Mouse (Mus musculus) cortical plate, adult 2 months (tissue): ENCODE measurements around the gene Pax7.

Experiments used
- CTCF ChIP-seq: fragments of 200-500 bp; IDR thresholded peaks from 2 replicates; pipeline ENCODE4 v1.5.1; 2011; ENCODE audit warnings: mild to moderate bottlenecking, control low read depth, low read length; ENCODE audit not compliant: insufficient read depth; ENCODE audit errors: extremely low read depth
- POLR2A ChIP-seq: fragments of 200-500 bp; IDR thresholded peaks from 2 replicates; pipeline ENCODE4 v1.6.1; 2011; ENCODE audit warnings: mild to moderate bottlenecking, low read length, control low read depth; ENCODE audit not compliant: insufficient read depth; ENCODE audit errors: extremely low read depth

GRCm38 (mm10) chr4:139821071-139821470 is 12.3 kb downstream of the Pax7 start:
- TF ChIP-seq POLR2A = no peak
- TF ChIP-seq CTCF = no peak
